Comparison of ENCODE assay signal across 8 mouse cellular contexts in genomic region chr12:75734167-75734566, GRCm38 (mm10). TPM values are rescaled to one million over a fixed set of nuclear protein-coding genes. Genes with fewer than 3 reads are reported as not detected.
DNase-seq lines count a peak whose midpoint lies in the region; ATAC-seq and TF ChIP-seq lines count a peak whose summit lies in the region.

No protein-coding gene starts in this region.

- TF ChIP-seq POLR2A in kidney, adult 2 months (IDR thresholded peaks at IDR 0.05; ENCODE audit: low read depth, low read length) = no peak

- ATAC-seq in forebrain, embryonic 16.5 days = no peak
- no peak for ATAC-seq in limb, embryonic 15.5 days (ENCODE audit: insufficient number of reproducible peaks, low FRiP score, low TSS enrichment, low read depth)

- H3K27ac ChIP-seq in kidney, adult 2 months (ENCODE audit: insufficient read depth, low read depth, low read length) = peak overlapping the region; percentile 94
- H3K27ac ChIP-seq in forebrain, embryonic 16.5 days (ENCODE audit: low read length) = no peak overlapping the region
- H3K27ac ChIP-seq in limb, embryonic 15.5 days = no peak overlapping the region

- H3K36me3 ChIP-seq in kidney, adult 2 months (ENCODE audit: control insufficient read depth, insufficient read depth, low read length) = no peaks in the 10 kb centered on the region
- H3K36me3 ChIP-seq in forebrain, embryonic 16.5 days (ENCODE audit: control insufficient read depth, insufficient read depth) = no peaks in the 10 kb centered on the region
- H3K36me3 ChIP-seq in limb, embryonic 15.5 days = no peaks in the 10 kb centered on the region

- TF ChIP-seq CTCF in kidney, adult 2 months (conservative IDR thresholded peaks at IDR 0.05; ENCODE audit: insufficient read depth, insufficient read length, low read depth, low read length) = no peak

- peak overlapping the region; percentile 99 for H3K4me2 ChIP-seq in forebrain, embryonic 16.5 days (ENCODE audit: low read length)
- peak overlapping the region; percentile 94 for H3K4me2 ChIP-seq in limb, embryonic 15.5 days

- H3K27me3 ChIP-seq in kidney, adult 2 months (replicated peaks; ENCODE audit: control insufficient read depth, insufficient read depth, low read length) = no peaks in the 10 kb centered on the region
- H3K27me3 ChIP-seq in forebrain, embryonic 16.5 days (replicated peaks; ENCODE audit: control insufficient read depth, insufficient read depth, low read length) = no peaks in the 10 kb centered on the region
- H3K27me3 ChIP-seq in limb, embryonic 15.5 days = no peaks in the 10 kb centered on the region

- peak; percentile 37 for DNase-seq in kidney, adult 2 months
- no peak for DNase-seq in kidney, adult 18-20 months
- DNase-seq in R1 (ENCODE audit: low read depth, low spot score) = peak; percentile 11
- peak; percentile 41 for DNase-seq in retina, embryonic 14.5 days (ENCODE audit: low spot score)
- DNase-seq in cerebellum, adult 11-12 months = no peak
- DNase-seq in frontal cortex, postnatal 10 days (ENCODE audit: low spot score in 2 of 2) = no peak

- H3K9ac ChIP-seq in forebrain, embryonic 16.5 days (replicated peaks; ENCODE audit: low read depth, low read length) = peak overlapping the region; percentile 94
- H3K9ac ChIP-seq in limb, embryonic 15.5 days = 0 out of 2 replicates have a peak overlapping the region, but pooled peaks have one; percentile 90

- 5% methylated on average over 10 of the region's 10 CpGs for WGBS in kidney, adult 2 months
- WGBS in forebrain, embryonic 16.5 days = 21% methylated on average over 10 of the region's 10 CpGs
- 6% methylated on average over 10 of the region's 10 CpGs for WGBS in limb, embryonic 15.5 days

- H3K9me3 ChIP-seq in forebrain, embryonic 16.5 days (ENCODE audit: control insufficient read depth, low read length) = no peaks in the 10 kb centered on the region
- no peaks in the 10 kb centered on the region for H3K9me3 ChIP-seq in limb, embryonic 15.5 days

- H3K4me1 ChIP-seq in kidney, adult 2 months (ENCODE audit: control insufficient read depth, insufficient read depth, low read length) = peaks cover 3% of the 10 kb centered on the region; the same call in 1 of the 2 replicates
- H3K4me1 ChIP-seq in forebrain, embryonic 16.5 days (replicated peaks; ENCODE audit: control insufficient read depth, insufficient read depth, low read length) = peaks cover 21% of the 10 kb centered on the region
- H3K4me1 ChIP-seq in limb, embryonic 15.5 days = peaks cover 7% of the 10 kb centered on the region; the same call in 1 of the 2 replicates

- peak overlapping the region; percentile 100 for H3K4me3 ChIP-seq in kidney, adult 2 months (ENCODE audit: insufficient read depth, low read depth, low read length)
- peak overlapping the region; percentile 54 for H3K4me3 ChIP-seq in forebrain, embryonic 16.5 days (replicated peaks; ENCODE audit: low read length)
- peak overlapping the region; percentile 83 for H3K4me3 ChIP-seq in limb, embryonic 15.5 days

RNA-seq across cellular contexts. Expression of gene Sgpp1, which starts 1.4 kb away (rescaled TPM):
- polyA plus RNA-seq in kidney, adult 2 months (2012; rRNA removed) = 77.7 and 78.3 TPM in 2 replicates
- polyA plus RNA-seq in forebrain, embryonic 16.5 days (2015; fragmentation: Nextera tagmentation; extraction: Ambion mirVana) = 14.2 and 16.9 TPM in 2 replicates
- 36.2 and 40.7 TPM in 2 replicates for polyA plus RNA-seq in limb, embryonic 15.5 days (2015; fragmentation: Nextera tagmentation; extraction: Ambion mirVana)

Comparison
In these comparisons a context has a peak if more than half of its experiments do, and no peak if none do; other contexts are left out.
1. DNase-seq: peak in kidney, adult 2 months (single experiment), R1 (single experiment) and retina, embryonic 14.5 days (single experiment); none in kidney, adult 18-20 months (single experiment), cerebellum, adult 11-12 months (single experiment) and frontal cortex, postnatal 10 days (0 of 2).
2. Peak in every context shown above with its lines, with median percentiles within 50 percentile points of each other: H3K4me3 ChIP-seq.